Mouse (Mus musculus) spleen, adult 2 months (tissue): ENCODE data around the gene 1700011L22Rik.

Experiments
- CTCF ChIP-seq: fragments of 200-500 bp; IDR thresholded peaks from 2 replicates; pipeline ENCODE4 v1.5.1; 2011; ENCODE audit warnings: mild to moderate bottlenecking, inconsistent platforms; ENCODE audit not compliant: insufficient read depth, insufficient read length, insufficient replicate concordance; ENCODE audit errors: extremely low read depth
- POLR2A ChIP-seq: fragments of 200-500 bp; IDR thresholded peaks from 2 replicates; pipeline ENCODE4 v1.6.1; 2011; ENCODE audit warnings: low read depth, low read length, inconsistent platforms

DNA sequence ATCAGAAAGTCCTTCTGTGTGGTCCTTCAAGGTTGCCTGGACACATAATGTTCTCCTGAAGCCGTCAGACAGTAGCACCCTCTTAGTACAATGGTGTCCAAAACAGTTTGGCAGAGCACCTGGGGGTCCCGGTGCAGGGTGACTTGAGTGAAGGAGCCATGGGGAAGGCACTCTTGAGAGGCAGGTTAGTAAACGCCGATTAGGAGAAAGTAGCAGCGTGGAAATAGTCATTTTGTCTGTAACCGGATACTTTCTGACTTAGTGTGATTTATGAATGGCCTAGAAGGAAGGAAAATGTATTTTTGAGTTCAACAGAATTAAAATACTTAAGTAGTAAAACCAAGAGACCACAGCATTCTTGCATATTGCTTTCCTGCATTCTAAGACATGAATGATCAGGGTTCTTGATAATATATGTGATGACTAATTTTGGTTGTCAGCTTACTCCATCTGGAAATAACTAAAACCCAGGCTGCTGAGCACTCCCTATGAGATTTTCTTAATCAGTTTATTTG lies 33.1 kb upstream of the 1700011L22Rik start:
- TF ChIP-seq CTCF (no peak), POLR2A (no peak)
